Mouse (Mus musculus) C2C12 (cell line): ENCODE data around the gene Pank1.

Experiments
- CTCF ChIP-seq: IDR thresholded peaks from one replicate; pipeline ENCODE4 v1.5.1; 2011; ENCODE audit not compliant: control insufficient read depth, insufficient read depth, insufficient read length
- MAX ChIP-seq: IDR thresholded peaks from one replicate; pipeline ENCODE4 v1.6.1; 2011; ENCODE audit warnings: mild to moderate bottlenecking, control low read depth
- MYOD1 ChIP-seq: IDR thresholded peaks from one replicate; pipeline ENCODE4 v1.6.1; 2011; ENCODE audit warnings: low read depth; ENCODE audit not compliant: control insufficient read depth, insufficient read length
- MYOG ChIP-seq: IDR thresholded peaks from one replicate; pipeline ENCODE4 v1.6.1; 2011; ENCODE audit not compliant: control insufficient read depth, insufficient read length; ENCODE audit errors: extremely low read depth
- USF1 ChIP-seq: IDR thresholded peaks from one replicate; pipeline ENCODE4 v1.6.1; 2011; ENCODE audit warnings: low read depth, mild to moderate bottlenecking, control low read depth, moderate library complexity

DNA sequence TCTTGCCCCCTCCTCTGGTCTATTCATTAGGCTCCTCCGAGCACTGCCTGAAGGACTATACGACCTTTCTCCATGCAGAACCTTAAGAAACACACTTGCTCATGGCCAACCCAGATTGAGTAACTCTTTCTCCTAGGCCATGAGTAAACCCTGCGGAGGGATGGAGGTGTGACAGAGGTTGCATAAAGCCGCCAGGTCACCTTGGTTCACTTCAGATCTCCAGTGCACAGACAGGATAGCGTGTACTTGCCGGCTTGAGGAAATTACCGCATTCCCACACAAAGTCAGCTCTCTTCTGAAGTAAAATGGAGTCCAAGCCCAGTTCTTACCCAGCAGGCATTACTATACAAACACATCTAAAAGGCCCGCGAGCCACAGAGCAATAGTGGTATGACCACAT lies 40.6 kb downstream of the Pank1 start:
- TF ChIP-seq CTCF = no peak
- TF ChIP-seq MAX = no peak
- TF ChIP-seq MYOG = no peak
- TF ChIP-seq MYOD1 = no peak
- TF ChIP-seq USF1 = no peak
